In genomic region chr8:20912288-20912687, GRCm38 (mm10) we compare ENCODE assay signal across 28 mouse cellular contexts. TPM values are rescaled to one million over a fixed set of nuclear protein-coding genes. Genes with fewer than 3 reads are reported as not detected.
"Had no signal": no experiment of that assay in that cellular context is flagged by ENCODE, and none has a peak within 500 bp of the region (broad histone marks: within the 10 kb centered on the region; RNA-seq: fewer than 3 reads in every experiment).

No protein-coding gene starts in this region.

- ATAC-seq: hindbrain, embryonic 16.5 days; inflammation-experienced regulatory T-cells, adult 6 months; intestine, embryonic 15.5 days; intestine, postnatal 0 days had no signal

- DNase-seq: gastrocnemius, postnatal 14 days; gastrocnemius, postnatal 36 days; heart, adult 18-20 months; heart, postnatal 10 days; heart, postnatal 4 days; kidney, adult 18-20 months; kidney, adult 8-10 months; kidney, postnatal 14 days; kidney, postnatal 36 days; layer of hippocampus, adult 9-11 months; layer of hippocampus, postnatal 36 days; left cerebral cortex, postnatal 4 days had no signal

RNA-seq across cellular contexts. Expression of gene Gm6040, which starts 9.6 kb away (rescaled TPM):
- total RNA-seq: gastrocnemius, adult 18-20 months; gastrocnemius, adult 8-10 months; gastrocnemius, postnatal 14 days; gastrocnemius, postnatal 36 days; heart, adult 18-20 months; heart, adult 8-10 months; heart, postnatal 10 days; heart, postnatal 25 days; heart, postnatal 4 days; layer of hippocampus, adult 18-20 months; layer of hippocampus, adult 8-10 months; layer of hippocampus, postnatal 14 days; layer of hippocampus, postnatal 36 days; left cerebral cortex, adult 18-20 months; left cerebral cortex, adult 8-10 months; left cerebral cortex, postnatal 10 days; left cerebral cortex, postnatal 25 days; left cerebral cortex, postnatal 4 days; liver, adult 2 months had no signal

RNA-seq across cellular contexts. Expression of gene Gm15056, which starts 9.9 kb away (rescaled TPM):
- total RNA-seq: gastrocnemius, adult 18-20 months; gastrocnemius, adult 8-10 months; gastrocnemius, postnatal 14 days; gastrocnemius, postnatal 36 days; heart, adult 18-20 months; heart, adult 8-10 months; heart, postnatal 10 days; heart, postnatal 25 days; heart, postnatal 4 days; layer of hippocampus, adult 18-20 months; layer of hippocampus, adult 8-10 months; layer of hippocampus, postnatal 14 days; layer of hippocampus, postnatal 36 days; left cerebral cortex, adult 18-20 months; left cerebral cortex, adult 8-10 months; left cerebral cortex, postnatal 10 days; left cerebral cortex, postnatal 25 days; left cerebral cortex, postnatal 4 days; liver, adult 2 months had no signal

RNA-seq across cellular contexts. Expression of gene Defb33, which starts 19.8 kb away (rescaled TPM):
- total RNA-seq: gastrocnemius, adult 18-20 months; gastrocnemius, adult 8-10 months; gastrocnemius, postnatal 14 days; gastrocnemius, postnatal 36 days; heart, adult 18-20 months; heart, adult 8-10 months; heart, postnatal 10 days; heart, postnatal 25 days; heart, postnatal 4 days; layer of hippocampus, adult 18-20 months; layer of hippocampus, adult 8-10 months; layer of hippocampus, postnatal 14 days; layer of hippocampus, postnatal 36 days; left cerebral cortex, adult 18-20 months; left cerebral cortex, adult 8-10 months; left cerebral cortex, postnatal 10 days; left cerebral cortex, postnatal 25 days; left cerebral cortex, postnatal 4 days; liver, adult 2 months had no signal

RNA-seq across cellular contexts. Expression of gene AY761185, which starts 32.2 kb away (rescaled TPM):
- total RNA-seq: gastrocnemius, adult 18-20 months; gastrocnemius, adult 8-10 months; gastrocnemius, postnatal 14 days; gastrocnemius, postnatal 36 days; heart, adult 18-20 months; heart, adult 8-10 months; heart, postnatal 10 days; heart, postnatal 25 days; heart, postnatal 4 days; layer of hippocampus, adult 18-20 months; layer of hippocampus, adult 8-10 months; layer of hippocampus, postnatal 14 days; layer of hippocampus, postnatal 36 days; left cerebral cortex, adult 18-20 months; left cerebral cortex, adult 8-10 months; left cerebral cortex, postnatal 10 days; left cerebral cortex, postnatal 25 days; left cerebral cortex, postnatal 4 days; liver, adult 2 months had no signal
